Mouse (Mus musculus): ENCODE results near the gene Lmbrd2.

- TF ChIP-seq CTCF (IDR thresholded peaks at IDR 0.05; ENCODE audit: control insufficient read depth, insufficient read depth, insufficient read length) (no peak), MAX (IDR thresholded peaks at IDR 0.05) (no peak), FOSL1 (IDR thresholded peaks at IDR 0.05; ENCODE audit: insufficient read depth, low read length, poor library complexity, severe bottlenecking) (no peak), CEBPB (IDR thresholded peaks at IDR 0.05; ENCODE audit: low read depth) (no peak), MYOG (IDR thresholded peaks at IDR 0.05; ENCODE audit: control insufficient read depth, extremely low read depth, insufficient read length) (no peak), USF1 (IDR thresholded peaks at IDR 0.05; ENCODE audit: low read depth) (no peak), MYOD1 (IDR thresholded peaks at IDR 0.05; ENCODE audit: control insufficient read depth, insufficient read length, low read depth) (no peak)
Measured at GRCm38 (mm10) chr15:9155325-9155724, 15.0 kb downstream of the Lmbrd2 start, which contains the start of gene Skp2.
